Mouse (Mus musculus): ENCODE results near the gene Wwc2. TPM values are rescaled to one million over a fixed set of nuclear protein-coding genes. Genes with fewer than 3 reads are reported as not detected.

Wwc2 gene
- polyA plus RNA-seq, 1 experiment from 2014 or later, result 10.6 TPM

DNA sequence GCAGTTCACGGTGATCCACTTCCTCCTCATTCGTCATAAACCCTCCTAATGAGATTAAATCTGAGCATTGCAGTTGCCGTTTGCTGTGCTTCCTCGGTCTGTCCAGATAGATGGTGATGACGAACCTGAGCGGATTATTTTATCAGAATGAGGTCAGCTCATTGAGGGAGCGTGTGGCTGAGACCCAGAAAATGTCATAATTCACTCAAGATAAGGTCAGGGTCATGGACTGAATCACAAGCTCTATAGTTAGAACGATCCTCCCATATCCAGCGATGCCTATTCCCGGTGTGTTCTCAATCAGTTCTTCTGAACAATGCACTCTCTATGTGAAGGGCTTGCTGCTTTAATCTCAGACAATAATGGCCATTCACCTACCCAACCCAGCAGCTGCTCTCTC, 203.0 kb downstream of the Wwc2 start:
- Histone ChIP-seq H3K4me2 (ENCODE audit: low read length) (no peak overlapping the region), H3K4me1 (replicated peaks; ENCODE audit: control insufficient read depth, insufficient read depth, low read length) (no peaks in the 10 kb centered on the region), H3K4me3 (ENCODE audit: low read depth, low read length) (no peak overlapping the region), H3K27ac (ENCODE audit: low read depth) (no peak overlapping the region), H3K36me3 (ENCODE audit: control insufficient read depth, insufficient read depth, low read length) (no peaks in the 10 kb centered on the region), H3K9ac (ENCODE audit: low read length) (no peak overlapping the region), H3K9me3 (ENCODE audit: control insufficient read depth, low read length) (no peaks in the 10 kb centered on the region), H3K27me3 (replicated peaks; ENCODE audit: control insufficient read depth, insufficient read depth, low read length) (no peaks in the 10 kb centered on the region)
- peak; percentile 36; the same call in 1 of the 2 replicates for ATAC-seq (replicated peaks; ENCODE audit: low FRiP score, low TSS enrichment, low read depth)
- no peak for DNase-seq (ENCODE audit: low spot score)
- WGBS, result 58% methylated on average over 10 of the region's 10 CpGs

DNA sequence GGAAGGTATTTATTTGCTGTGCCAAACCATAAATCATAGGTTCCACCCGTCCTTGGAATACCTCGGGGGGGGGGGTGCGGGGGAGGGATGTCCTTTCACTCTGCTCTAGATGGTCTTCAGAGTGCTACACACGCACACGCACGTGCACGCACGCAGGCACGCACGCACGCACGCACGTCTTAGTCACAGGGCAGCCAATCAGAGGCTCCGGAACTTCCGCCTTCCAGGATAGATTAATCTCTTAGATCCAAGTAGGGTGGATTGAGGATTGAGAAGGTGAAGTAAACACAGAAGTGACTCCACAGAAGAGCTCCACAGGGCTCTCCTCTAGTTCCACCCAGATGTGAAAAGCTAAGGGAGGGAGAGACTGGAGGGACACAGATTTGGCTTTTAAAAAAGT, 204.4 kb downstream of the Wwc2 start:
- H3K4me2 ChIP-seq (ENCODE audit: low read length), result no peak overlapping the region
- DNase-seq (ENCODE audit: low spot score) (no peak), ATAC-seq (replicated peaks; ENCODE audit: low FRiP score, low TSS enrichment, low read depth) (no peak)
- no peaks in the 10 kb centered on the region for H3K27me3 ChIP-seq (replicated peaks; ENCODE audit: control insufficient read depth, insufficient read depth, low read length)
- H3K9me3 ChIP-seq (ENCODE audit: control insufficient read depth, low read length), result no peaks in the 10 kb centered on the region
- H3K4me1 ChIP-seq (replicated peaks; ENCODE audit: control insufficient read depth, insufficient read depth, low read length), result no peaks in the 10 kb centered on the region
- no peak overlapping the region for H3K27ac ChIP-seq (ENCODE audit: low read depth)
- H3K36me3 ChIP-seq (ENCODE audit: control insufficient read depth, insufficient read depth, low read length), result no peaks in the 10 kb centered on the region
- H3K4me3 ChIP-seq (ENCODE audit: low read depth, low read length), result no peak overlapping the region
- no peak overlapping the region for H3K9ac ChIP-seq (ENCODE audit: low read length)
- 89% methylated on average over 15 of the region's 15 CpGs for WGBS

DNA sequence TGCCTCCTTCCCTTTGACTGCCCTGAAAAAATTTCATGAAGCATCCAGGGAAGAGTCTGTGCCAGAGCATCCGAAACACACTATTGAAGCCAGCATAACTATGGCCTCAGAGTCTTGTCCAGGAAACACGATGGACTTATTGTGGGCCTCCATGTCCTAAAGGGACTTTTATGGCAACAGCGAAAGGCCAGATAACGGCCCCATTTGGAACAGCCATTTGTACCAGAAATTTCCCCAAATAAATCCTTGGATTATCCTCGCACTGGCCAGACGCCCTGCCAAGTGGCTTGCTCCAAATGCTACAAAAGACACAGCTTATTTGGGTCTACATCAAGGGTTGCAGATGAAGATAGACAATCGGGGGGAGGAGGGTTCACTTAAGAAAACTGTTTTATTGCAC, 206.3 kb downstream of the Wwc2 start:
- Histone ChIP-seq H3K9me3 (ENCODE audit: control insufficient read depth, low read length) (no peaks in the 10 kb centered on the region), H3K27me3 (replicated peaks; ENCODE audit: control insufficient read depth, insufficient read depth, low read length) (no peaks in the 10 kb centered on the region), H3K36me3 (ENCODE audit: control insufficient read depth, insufficient read depth, low read length) (no peaks in the 10 kb centered on the region), H3K4me1 (replicated peaks; ENCODE audit: control insufficient read depth, insufficient read depth, low read length) (no peaks in the 10 kb centered on the region), H3K27ac (ENCODE audit: low read depth) (no peak overlapping the region), H3K9ac (ENCODE audit: low read length) (no peak overlapping the region), H3K4me3 (ENCODE audit: low read depth, low read length) (no peak overlapping the region), H3K4me2 (ENCODE audit: low read length) (no peak overlapping the region)
- no peak for DNase-seq (ENCODE audit: low spot score)
- 81% methylated on average over 7 of the region's 7 CpGs for WGBS
- no peak for ATAC-seq (replicated peaks; ENCODE audit: low FRiP score, low TSS enrichment, low read depth)

DNA sequence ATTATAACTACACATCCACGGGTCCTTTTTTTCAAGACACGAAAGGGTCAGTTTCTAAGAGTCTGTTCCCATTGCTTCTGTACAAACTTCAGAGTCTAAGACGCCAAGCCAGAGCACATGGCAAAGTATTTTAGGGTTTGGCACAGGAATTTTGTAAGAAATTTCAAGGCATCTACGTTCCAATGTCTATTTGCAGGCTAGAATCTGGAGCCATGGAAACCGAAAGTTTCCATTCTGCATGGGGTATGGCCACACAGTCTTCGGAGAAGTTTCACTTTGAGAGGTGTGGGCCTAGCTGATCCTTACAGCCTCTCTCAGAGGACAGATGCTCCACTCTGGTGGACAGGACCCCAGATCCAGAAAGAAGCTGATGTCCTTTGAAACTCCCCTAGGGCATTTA, 206.8 kb downstream of the Wwc2 start:
- H3K36me3 ChIP-seq (ENCODE audit: control insufficient read depth, insufficient read depth, low read length), result no peaks in the 10 kb centered on the region
- no peak for DNase-seq (ENCODE audit: low spot score)
- no peak overlapping the region for H3K4me3 ChIP-seq (ENCODE audit: low read depth, low read length)
- no peak overlapping the region for H3K4me2 ChIP-seq (ENCODE audit: low read length)
- no peaks in the 10 kb centered on the region for H3K27me3 ChIP-seq (replicated peaks; ENCODE audit: control insufficient read depth, insufficient read depth, low read length)
- no peak overlapping the region for H3K27ac ChIP-seq (ENCODE audit: low read depth)
- no peaks in the 10 kb centered on the region for H3K9me3 ChIP-seq (ENCODE audit: control insufficient read depth, low read length)
- H3K9ac ChIP-seq (ENCODE audit: low read length), result no peak overlapping the region
- ATAC-seq (replicated peaks; ENCODE audit: low FRiP score, low TSS enrichment, low read depth), result no peak
- WGBS, result 93% methylated on average over 6 of the region's 6 CpGs
- no peaks in the 10 kb centered on the region for H3K4me1 ChIP-seq (replicated peaks; ENCODE audit: control insufficient read depth, insufficient read depth, low read length)

DNA sequence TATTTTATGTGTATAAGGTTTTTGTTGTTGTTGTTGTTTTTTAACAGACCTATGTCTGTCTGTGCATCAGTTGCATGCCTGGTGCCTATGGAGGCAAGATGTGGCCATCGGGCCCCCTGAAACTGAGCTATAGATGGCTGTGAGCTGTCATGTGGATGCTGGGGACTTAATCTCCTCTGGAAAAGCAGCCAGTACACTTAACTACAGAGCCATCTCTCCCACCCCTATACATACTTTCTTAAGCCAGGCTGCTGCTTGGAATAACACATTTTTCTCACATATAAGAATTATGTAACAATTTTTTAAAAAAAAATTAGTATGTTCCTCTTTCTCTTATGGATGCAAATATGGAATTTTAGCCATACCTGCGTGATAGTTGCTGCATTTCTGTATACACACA, 207.2 kb downstream of the Wwc2 start:
- Histone ChIP-seq H3K27ac (ENCODE audit: low read depth) (no peak overlapping the region), H3K4me3 (ENCODE audit: low read depth, low read length) (no peak overlapping the region), H3K36me3 (ENCODE audit: control insufficient read depth, insufficient read depth, low read length) (no peaks in the 10 kb centered on the region), H3K27me3 (replicated peaks; ENCODE audit: control insufficient read depth, insufficient read depth, low read length) (no peaks in the 10 kb centered on the region), H3K4me1 (replicated peaks; ENCODE audit: control insufficient read depth, insufficient read depth, low read length) (no peaks in the 10 kb centered on the region), H3K9ac (ENCODE audit: low read length) (no peak overlapping the region), H3K9me3 (ENCODE audit: control insufficient read depth, low read length) (no peaks in the 10 kb centered on the region), H3K4me2 (ENCODE audit: low read length) (no peak overlapping the region)
- WGBS, result 96% methylated on average over 2 of the region's 2 CpGs
- DNase-seq (ENCODE audit: low spot score), result no peak
- ATAC-seq (replicated peaks; ENCODE audit: low FRiP score, low TSS enrichment, low read depth), result no peak

DNA sequence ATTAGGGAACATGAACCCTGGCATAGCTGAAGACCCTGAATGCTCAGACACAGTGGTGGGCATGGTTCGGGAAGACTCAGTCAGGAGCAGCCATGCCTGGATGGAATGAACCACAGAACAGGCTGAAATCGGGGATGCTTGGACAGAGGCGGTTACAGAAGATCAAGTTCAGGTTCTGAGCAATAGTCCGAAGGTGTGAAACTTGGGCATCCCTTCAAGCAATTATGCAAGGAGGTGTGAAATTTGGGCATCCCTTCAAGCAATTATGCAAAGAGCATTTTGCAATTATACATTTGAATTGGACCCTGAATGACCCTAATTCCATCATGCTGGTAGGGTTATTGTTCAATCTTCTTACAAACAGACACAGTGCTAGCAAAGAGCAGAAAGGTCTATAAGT, 208.8 kb downstream of the Wwc2 start:
- H3K27me3 ChIP-seq (replicated peaks; ENCODE audit: control insufficient read depth, insufficient read depth, low read length), result no peaks in the 10 kb centered on the region
- H3K27ac ChIP-seq (ENCODE audit: low read depth), result no peak overlapping the region
- no peaks in the 10 kb centered on the region for H3K4me1 ChIP-seq (replicated peaks; ENCODE audit: control insufficient read depth, insufficient read depth, low read length)
- H3K9me3 ChIP-seq (ENCODE audit: control insufficient read depth, low read length), result no peaks in the 10 kb centered on the region
- 88% methylated on average over 4 of the region's 4 CpGs for WGBS
- ATAC-seq (replicated peaks; ENCODE audit: low FRiP score, low TSS enrichment, low read depth) (no peak), DNase-seq (ENCODE audit: low spot score) (no peak)
- no peaks in the 10 kb centered on the region for H3K36me3 ChIP-seq (ENCODE audit: control insufficient read depth, insufficient read depth, low read length)
- no peak overlapping the region for H3K4me3 ChIP-seq (ENCODE audit: low read depth, low read length)
- H3K4me2 ChIP-seq (ENCODE audit: low read length), result no peak overlapping the region
- H3K9ac ChIP-seq (ENCODE audit: low read length), result no peak overlapping the region

DNA sequence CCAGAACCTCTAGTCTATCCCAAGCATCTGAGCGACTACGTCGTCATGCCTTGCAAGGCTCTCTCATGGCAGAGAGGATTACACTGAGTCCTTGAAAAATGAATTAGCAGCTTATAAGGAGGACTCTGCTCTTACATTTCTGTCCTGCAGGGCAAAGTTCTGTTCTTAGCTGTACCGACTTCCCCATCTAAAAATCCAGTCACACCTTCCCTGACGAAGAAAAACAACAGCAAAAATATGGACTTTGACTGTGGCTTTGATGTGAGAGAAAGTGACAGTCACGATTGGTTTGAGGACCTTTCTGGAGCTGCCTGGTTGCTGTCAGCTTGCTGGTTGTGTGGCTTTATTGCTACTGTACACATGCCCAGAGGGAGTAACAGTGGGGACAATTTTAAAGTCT, 211.1 kb downstream of the Wwc2 start:
- WGBS, result 70% methylated on average over 6 of the region's 6 CpGs
- DNase-seq (ENCODE audit: low spot score) (no peak), ATAC-seq (replicated peaks; ENCODE audit: low FRiP score, low TSS enrichment, low read depth) (no peak)
- Histone ChIP-seq H3K4me1 (replicated peaks; ENCODE audit: control insufficient read depth, insufficient read depth, low read length) (no peaks in the 10 kb centered on the region), H3K4me2 (ENCODE audit: low read length) (no peak overlapping the region), H3K9ac (ENCODE audit: low read length) (no peak overlapping the region), H3K9me3 (ENCODE audit: control insufficient read depth, low read length) (no peaks in the 10 kb centered on the region), H3K36me3 (ENCODE audit: control insufficient read depth, insufficient read depth, low read length) (no peaks in the 10 kb centered on the region), H3K27me3 (replicated peaks; ENCODE audit: control insufficient read depth, insufficient read depth, low read length) (no peaks in the 10 kb centered on the region), H3K27ac (ENCODE audit: low read depth) (no peak overlapping the region), H3K4me3 (ENCODE audit: low read depth, low read length) (no peak overlapping the region)

DNA sequence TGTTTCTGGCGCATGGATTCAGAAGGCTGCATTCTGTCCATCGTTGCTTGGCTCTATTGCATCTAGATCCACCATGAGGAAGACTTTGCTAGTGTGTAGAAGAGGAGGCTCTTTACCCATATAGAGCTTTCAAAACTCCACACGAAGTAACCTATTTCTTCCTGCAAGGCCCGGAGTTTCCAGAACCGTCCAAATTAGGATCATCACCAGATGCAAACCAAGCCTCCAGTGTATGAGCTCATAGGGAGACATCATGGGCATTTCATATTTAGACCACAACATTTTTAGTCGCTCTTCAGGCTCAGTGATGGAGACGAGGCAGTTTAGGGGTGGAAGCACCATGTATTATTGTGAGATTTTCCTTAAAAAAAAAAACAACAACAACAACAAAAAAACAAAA, 213.3 kb downstream of the Wwc2 start:
- no peak for ATAC-seq (replicated peaks; ENCODE audit: low FRiP score, low TSS enrichment, low read depth)
- Histone ChIP-seq H3K4me3 (ENCODE audit: low read depth, low read length) (no peak overlapping the region), H3K36me3 (ENCODE audit: control insufficient read depth, insufficient read depth, low read length) (no peaks in the 10 kb centered on the region), H3K4me1 (replicated peaks; ENCODE audit: control insufficient read depth, insufficient read depth, low read length) (no peaks in the 10 kb centered on the region), H3K4me2 (ENCODE audit: low read length) (no peak overlapping the region), H3K27me3 (replicated peaks; ENCODE audit: control insufficient read depth, insufficient read depth, low read length) (no peaks in the 10 kb centered on the region), H3K9me3 (ENCODE audit: control insufficient read depth, low read length) (no peaks in the 10 kb centered on the region), H3K27ac (ENCODE audit: low read depth) (no peak overlapping the region), H3K9ac (ENCODE audit: low read length) (no peak overlapping the region)
- no peak for DNase-seq (ENCODE audit: low spot score)
- 91% methylated on average over 7 of the region's 7 CpGs for WGBS
